Mouse (Mus musculus) C2C12 (cell line): ENCODE results near the gene Ube2z.

Source experiments
- CTCF ChIP-seq: IDR thresholded peaks from one replicate; pipeline ENCODE4 v1.5.1; 2011; ENCODE audit not compliant: control insufficient read depth, insufficient read depth, insufficient read length
- MAX ChIP-seq: IDR thresholded peaks from one replicate; pipeline ENCODE4 v1.6.1; 2011; ENCODE audit warnings: mild to moderate bottlenecking, control low read depth

DNA sequence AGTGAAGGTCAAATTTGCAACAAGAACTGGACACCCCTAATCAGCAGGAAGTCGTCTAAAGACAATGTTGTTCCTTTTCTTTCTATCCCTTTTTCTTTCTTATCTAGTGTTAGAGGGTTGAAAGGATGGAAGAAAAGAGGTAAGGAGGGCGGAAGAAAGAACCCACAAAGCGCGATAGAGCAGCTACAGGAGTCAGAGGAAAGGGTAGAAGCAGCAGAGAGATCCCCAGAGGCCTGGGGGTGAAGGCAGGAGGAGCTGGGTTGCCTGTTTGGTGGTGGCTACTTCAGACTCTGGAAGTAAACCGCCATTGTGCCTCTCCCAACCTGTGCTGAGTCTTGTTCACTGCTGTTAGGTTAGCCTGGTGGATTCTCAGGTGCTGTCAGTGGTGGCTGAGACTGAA lies 37.1 kb downstream of the Ube2z start:
- TF ChIP-seq CTCF (no peak), MAX (no peak)
